Mouse (Mus musculus) CH12.LX (cell line): ENCODE measurements at regions not wholly inside any gene's neighbourhood (a gene's known extent, or its start where the extent isn't known, plus 50 kb on each side); places are given as distances from the start of the nearest gene placed in this dataset.

Experiments used
- DNase-seq: peaks from one replicate; pipeline ENCODE4 v3.0.0-alpha.2; 2013; ENCODE audit errors: extremely low read depth
- H3K27ac ChIP-seq: 2 replicates; pipeline ENCODE4 v1.5.1; 2012; ENCODE audit warnings: low read depth, mild to moderate bottlenecking, control low read depth, moderate library complexity; ENCODE audit not compliant: insufficient read depth
- H3K27me3 ChIP-seq: replicated peaks from 2 replicates; pipeline ENCODE3; 2012; ENCODE audit warnings: inconsistent platforms
- H3K36me3 ChIP-seq, 2 experiments: replicated peaks in 1 of 2; 2 replicates each; pipeline versions ENCODE3 to v1.6.1; 2012; ENCODE audit warnings: inconsistent platforms in 1 of 2, low read length in 1 of 2, mild to moderate bottlenecking in 1 of 2, mixed read lengths in 1 of 2, moderate library complexity in 1 of 2; ENCODE audit not compliant: control insufficient read depth in 1 of 2, insufficient read depth in 1 of 2
- H3K4me1 ChIP-seq, 2 experiments: 2 replicates each; pipeline ENCODE4 v1.6.1; 2012; ENCODE audit warnings: inconsistent platforms in 1 of 2, moderate library complexity in 1 of 2; ENCODE audit not compliant: insufficient read depth in 2 of 2, control insufficient read depth in 1 of 2
- H3K4me2 ChIP-seq: 2 replicates; pipeline ENCODE4 v1.6.1; 2012; ENCODE audit warnings: low read depth, mild to moderate bottlenecking, control low read depth; ENCODE audit not compliant: poor library complexity, insufficient read depth, severe bottlenecking
- H3K4me3 ChIP-seq, 3 experiments: fragments of 150-350 bp in 1 of 3; sonication (generic) in 1 of 3; replicated peaks in 1 of 3; 2 replicates each; pipeline versions ENCODE3 to v1.5.1; 2011 to 2012; ENCODE audit warnings: low read depth in 2 of 3, low read length in 2 of 3, mild to moderate bottlenecking in 2 of 3, moderate library complexity in 2 of 3, control low read depth in 1 of 3, improper control_type of control experiment in 1 of 3, inconsistent platforms in 1 of 3, mixed read lengths in 1 of 3; ENCODE audit not compliant: poor library complexity in 1 of 3
- H3K79me2 ChIP-seq: replicated peaks from 2 replicates; pipeline ENCODE4 v1.6.1; 2012; ENCODE audit warnings: mild to moderate bottlenecking, moderate library complexity; ENCODE audit not compliant: control insufficient read depth, poor library complexity, insufficient read depth, severe bottlenecking; ENCODE audit errors: extremely low read depth
- H3K9ac ChIP-seq: 2 replicates; pipeline ENCODE4 v1.6.1; 2012; ENCODE audit warnings: low read depth, mild to moderate bottlenecking, control low read depth, moderate library complexity; ENCODE audit not compliant: insufficient read depth
- H3K9me3 ChIP-seq: replicated peaks from 2 replicates; pipeline ENCODE3; 2012; ENCODE audit warnings: low read length, inconsistent platforms, mixed read lengths
- CHD1 ChIP-seq: IDR thresholded peaks from 2 replicates; pipeline ENCODE4 v1.6.1; 2012; ENCODE audit warnings: low read depth, low read length, improper control_type of control experiment, inconsistent platforms
- CTCF ChIP-seq, 2 experiments: IDR thresholded peaks in 1 of 2; conservative IDR thresholded peaks in 1 of 2; 2 replicates each; pipeline ENCODE4 v1.5.1; 2011 to 2012; ENCODE audit warnings: low read depth in 2 of 2, low read length in 2 of 2, improper control_type of control experiment in 1 of 2, inconsistent platforms in 1 of 2, mild to moderate bottlenecking in 1 of 2, moderate library complexity in 1 of 2
- E2F4 ChIP-seq: IDR thresholded peaks from 2 replicates; pipeline ENCODE4 v1.6.1; 2011; ENCODE audit warnings: low read depth, low read length, improper control_type of control experiment; ENCODE audit not compliant: insufficient replicate concordance
- ELF1 ChIP-seq: IDR thresholded peaks from 2 replicates; pipeline ENCODE4 v1.6.1; 2014; ENCODE audit warnings: low read depth, mild to moderate bottlenecking, inconsistent platforms, low read length, improper control_type of control experiment
- EP300 ChIP-seq: IDR thresholded peaks from 2 replicates; pipeline ENCODE4 v1.6.1; 2011; ENCODE audit warnings: low read length, improper control_type of control experiment
- ETS1 ChIP-seq: conservative IDR thresholded peaks from 2 replicates; pipeline ENCODE4 v1.6.1; 2012; ENCODE audit warnings: low read depth, mild to moderate bottlenecking, inconsistent platforms, low read length, improper control_type of control experiment, moderate library complexity
- HCFC1 ChIP-seq: IDR thresholded peaks from 2 replicates; pipeline ENCODE4 v1.6.1; 2012; ENCODE audit warnings: low read depth, mild to moderate bottlenecking, inconsistent platforms, low read length, improper control_type of control experiment
- IRF4 ChIP-seq: IDR thresholded peaks from 2 replicates; pipeline ENCODE4 v1.6.1; 2014; ENCODE audit warnings: low read depth, mild to moderate bottlenecking, inconsistent platforms, low read length, improper control_type of control experiment
- JUN ChIP-seq: IDR thresholded peaks from 2 replicates; pipeline ENCODE4 v1.6.1; 2011; ENCODE audit warnings: low read depth, mild to moderate bottlenecking, low read length, improper control_type of control experiment, moderate library complexity; ENCODE audit not compliant: insufficient read depth
- MAFK ChIP-seq: IDR thresholded peaks from 2 replicates; pipeline ENCODE4 v1.6.1; 2011; ENCODE audit warnings: low read length, improper control_type of control experiment; ENCODE audit not compliant: insufficient replicate concordance
- MAX ChIP-seq: IDR thresholded peaks from 2 replicates; pipeline ENCODE4 v1.6.1; 2011; ENCODE audit warnings: low read length, improper control_type of control experiment
- MAZ ChIP-seq: IDR thresholded peaks from 2 replicates; pipeline ENCODE4 v1.6.1; 2012; ENCODE audit warnings: low read depth, mild to moderate bottlenecking, inconsistent platforms, low read length, improper control_type of control experiment, moderate library complexity
- MEF2A ChIP-seq: IDR thresholded peaks from 2 replicates; pipeline ENCODE4 v1.6.1; 2014; ENCODE audit warnings: low read depth, mild to moderate bottlenecking, inconsistent platforms, low read length, improper control_type of control experiment, borderline replicate concordance
- NRF1 ChIP-seq: IDR thresholded peaks from 2 replicates; pipeline ENCODE4 v1.6.1; 2014; ENCODE audit warnings: low read depth, mild to moderate bottlenecking, inconsistent platforms, low read length, improper control_type of control experiment, moderate library complexity
- PAX5 ChIP-seq: IDR thresholded peaks from 2 replicates; pipeline ENCODE4 v1.6.1; 2012; ENCODE audit warnings: low read length, inconsistent platforms, mixed read lengths
- POLR2A ChIP-seq: IDR thresholded peaks from 2 replicates; pipeline ENCODE4 v1.6.1; 2011; ENCODE audit warnings: low read depth, mild to moderate bottlenecking, improper control_type of control experiment, low read length
- POLR2AphosphoS2 ChIP-seq: IDR thresholded peaks from 2 replicates; pipeline ENCODE4 v1.6.1; 2011; ENCODE audit warnings: low read depth, low read length, improper control_type of control experiment
- RAD21 ChIP-seq: IDR thresholded peaks from 2 replicates; pipeline ENCODE4 v1.6.1; 2011; ENCODE audit warnings: low read depth, mild to moderate bottlenecking, low read length, improper control_type of control experiment, moderate library complexity
- SIN3A ChIP-seq: IDR thresholded peaks from 2 replicates; pipeline ENCODE4 v1.6.1; 2012; ENCODE audit warnings: low read length, improper control_type of control experiment, inconsistent platforms
- USF1 ChIP-seq: IDR thresholded peaks from 2 replicates; pipeline ENCODE4 v1.6.1; 2014; ENCODE audit warnings: low read depth, mild to moderate bottlenecking, inconsistent platforms, low read length, improper control_type of control experiment
- USF2 ChIP-seq: conservative IDR thresholded peaks from 2 replicates; pipeline ENCODE4 v1.6.1; 2011; ENCODE audit warnings: low read depth, low read length, improper control_type of control experiment
- ZC3H11A ChIP-seq: IDR thresholded peaks from 2 replicates; pipeline ENCODE4 v1.6.1; 2012; ENCODE audit warnings: low read depth, mild to moderate bottlenecking, inconsistent platforms, low read length, improper control_type of control experiment
- ZNF384 ChIP-seq: IDR thresholded peaks from 2 replicates; pipeline ENCODE4 v1.6.1; 2012; ENCODE audit warnings: low read depth, low read length, improper control_type of control experiment, inconsistent platforms
- dilution Hi-C: fragments of 300-500 bp; cut with MboI; formaldehyde crosslinking; loops from 2 replicates; pipeline ENCODE4 v1.14.3; 2020; ENCODE audit warnings: low sequenced_read_pairs; ENCODE audit not compliant: extremely low pct_unique_long_range_greater_than_20kb, extremely low pct_ligation_motif_present
- in situ Hi-C: fragments of 300-500 bp; cut with MboI; formaldehyde crosslinking; loops from 3 replicates; pipeline ENCODE4 v1.14.3; 2019; ENCODE audit warnings: low sequenced_read_pairs, low pct_ligation_motif_present, low pct_unique_long_range_greater_than_20kb, mixed read lengths

GRCm38 (mm10) chr17:48610107-48610506, 155.4 kb downstream of the Unc5cl start:
- H3K4me1 ChIP-seq: no peaks in the 10 kb centered on the region
- in situ Hi-C loops: no loop called here
- H3K4me2 ChIP-seq: no peak overlapping the region
- H3K9me3 ChIP-seq: peaks cover 87% of the 10 kb centered on the region
- TF ChIP-seq PAX5 (no peak), HCFC1 (no peak), MEF2A (no peak), SIN3A (no peak), ETS1 (no peak), E2F4 (no peak), MAFK (no peak), ZNF384 (no peak)
- H3K27ac ChIP-seq: no peak overlapping the region
- H3K79me2 ChIP-seq: no peaks in the 10 kb centered on the region
- H3K4me3 ChIP-seq: no peak overlapping the region
- no peaks in the 10 kb centered on the region for H3K36me3 ChIP-seq
- DNase-seq: no peak
- dilution Hi-C loops: no loop called here
- H3K27me3 ChIP-seq: no peaks in the 10 kb centered on the region
- no peak overlapping the region for H3K9ac ChIP-seq

GRCm38 (mm10) chr17:48610806-48611205, 156.1 kb downstream of the Unc5cl start:
- H3K4me2 ChIP-seq: no peak overlapping the region
- in situ Hi-C loops: no loop called here
- TF ChIP-seq USF2: no peak
- TF ChIP-seq EP300: no peak
- TF ChIP-seq ELF1: no peak
- TF ChIP-seq ZC3H11A: no peak
- TF ChIP-seq POLR2A: no peak
- no peak for TF ChIP-seq CHD1
- no peak for TF ChIP-seq JUN
- no peak for TF ChIP-seq POLR2AphosphoS2
- TF ChIP-seq MAX: no peak
- TF ChIP-seq IRF4: no peak
- no peak for TF ChIP-seq RAD21
- no peak for TF ChIP-seq CTCF (conservative IDR thresholded peaks at IDR 0.05 in 1 of 2, IDR thresholded peaks at IDR 0.05 in 1 of 2; ENCODE audit: low read depth in 2 of 2, low read length in 2 of 2)
- TF ChIP-seq USF1: no peak
- TF ChIP-seq NRF1: no peak
- no peak for TF ChIP-seq MAZ

More at GRCm38 (mm10) chr17:48610806-48611205, 156.1 kb downstream of the Unc5cl start:
- Histone ChIP-seq H3K79me2 (no peaks in the 10 kb centered on the region), H3K27me3 (no peaks in the 10 kb centered on the region), H3K9me3 (peaks cover 87% of the 10 kb centered on the region), H3K9ac (no peak overlapping the region), H3K4me1 (no peaks in the 10 kb centered on the region), H3K36me3 (no peaks in the 10 kb centered on the region), H3K27ac (no peak overlapping the region), H3K4me3 (no peak overlapping the region)
- dilution Hi-C loops: no loop called here
- DNase-seq: no peak
